ENCODE assay signal across 14 mouse cellular contexts in genomic region chr13:113523503-113523902, GRCm38 (mm10).
DNase-seq lines count a peak whose midpoint lies in the region.
"Had no signal": no experiment of that assay in that cellular context is flagged by ENCODE, and none has a peak within 500 bp of the region (broad histone marks: within the 10 kb centered on the region; RNA-seq: fewer than 3 reads in every experiment).

No protein-coding gene starts in this region.

- peak; percentile 89 for DNase-seq in heart, adult 11 months
- no peak for DNase-seq in heart, postnatal 36 days
- DNase-seq in testis, postnatal 14 days (ENCODE audit: low spot score), result peak; percentile 56
- DNase-seq in testis, postnatal 10 days (ENCODE audit: low spot score), result no peak
- DNase-seq in ZHBTc4 (ENCODE audit: low read depth, low spot score), result peak; percentile 52
- DNase-seq in embryo, embryonic 10.5 days (ENCODE audit: low spot score), result no peak
- DNase-seq: adrenal gland, adult 8-10 months; adrenal gland, postnatal 25 days; cerebellum, adult 11-12 months; cerebellum, adult 8-10 months; cerebellum, postnatal 10 days; cerebellum, postnatal 36 days; gastrocnemius, postnatal 10 days; kidney, adult 11 months had no signal

- intact Hi-C loops in heart, postnatal 36 days (cut with DNase I), result no loop called here

Comparison
In these comparisons a context has a peak if more than half of its experiments do, and no peak if none do; other contexts are left out.
1. DNase-seq: peak in heart, adult 11 months (single experiment), testis, postnatal 14 days (single experiment) and ZHBTc4 (single experiment); none in heart, postnatal 36 days (0 of 2), testis, postnatal 10 days (single experiment) and embryo, embryonic 10.5 days (single experiment).